Mouse (Mus musculus) 3134 (cell line): ENCODE measurements around the gene Slc4a1.
"Not testable (repeated sequence)": the region's sequence is repeated elsewhere in the genome, so short reads cannot be mapped to it uniquely, and the experiment has no call there.

Experiments used
- DNase-seq: peaks from one replicate; pipeline ENCODE4 v3.0.0-alpha.2; 2011; ENCODE audit warnings: low spot score; ENCODE audit not compliant: insufficient read length; ENCODE audit errors: extremely low read depth

Slc4a1 gene

DNA sequence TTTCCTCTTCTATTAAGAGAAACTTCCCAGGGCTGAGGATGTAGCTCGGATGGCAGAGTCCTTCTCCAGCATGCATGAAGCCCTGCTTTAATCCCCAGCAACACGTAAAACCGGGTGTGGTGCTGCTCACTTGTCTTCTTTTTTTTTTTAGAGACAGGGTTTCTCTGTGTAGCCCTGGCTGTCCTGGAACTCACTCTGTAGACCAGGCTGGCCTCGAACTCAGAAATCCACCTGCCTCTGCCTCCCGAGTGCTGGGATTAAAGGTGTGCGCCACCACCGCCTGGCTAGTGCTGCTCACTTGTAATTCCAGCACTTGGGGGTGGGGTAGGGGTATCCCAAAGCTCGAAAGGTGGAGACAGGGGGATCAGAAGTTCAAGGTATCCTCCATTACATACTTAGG is at the start of gene Slc4a1:
Gene Slc4a1 (minus strand): TSS at position 101 of the 400 bp plus-strand sequence.
- DNase-seq, result not testable (repeated sequence)

- DNase-seq, result no peak
Observed at GRCm38 (mm10) chr11:102415034-102415802, 49.2 kb upstream of the Slc4a1 start.

DNA sequence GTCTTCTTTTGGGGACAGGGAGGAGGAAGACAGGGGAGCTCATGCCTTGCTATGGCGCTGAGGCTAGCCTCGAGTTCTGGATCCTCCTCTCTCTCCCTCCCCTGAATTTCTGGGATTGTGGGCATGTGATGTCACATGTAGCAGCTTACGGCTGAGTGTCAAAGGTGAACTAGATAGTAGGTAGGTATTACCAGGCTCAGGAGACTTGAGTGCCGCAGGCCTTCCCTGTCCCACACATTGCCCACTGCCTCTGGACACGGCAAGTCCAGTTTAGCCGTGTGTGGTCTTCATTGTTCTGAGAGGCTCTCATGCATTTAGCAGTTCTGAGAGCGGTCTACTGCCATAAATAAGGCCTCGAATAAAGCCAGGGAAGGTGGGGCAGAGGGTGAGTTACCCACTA is 47.1 kb upstream of the Slc4a1 start:
- DNase-seq, result no peak

GRCm38 (mm10) chr11:102411704-102412103 is 45.7 kb upstream of the Slc4a1 start:
- DNase-seq, result peak; percentile 61

- peak; percentile 23 for DNase-seq
Observed at GRCm38 (mm10) chr11:102411061-102411460, 45.1 kb upstream of the Slc4a1 start.

DNA sequence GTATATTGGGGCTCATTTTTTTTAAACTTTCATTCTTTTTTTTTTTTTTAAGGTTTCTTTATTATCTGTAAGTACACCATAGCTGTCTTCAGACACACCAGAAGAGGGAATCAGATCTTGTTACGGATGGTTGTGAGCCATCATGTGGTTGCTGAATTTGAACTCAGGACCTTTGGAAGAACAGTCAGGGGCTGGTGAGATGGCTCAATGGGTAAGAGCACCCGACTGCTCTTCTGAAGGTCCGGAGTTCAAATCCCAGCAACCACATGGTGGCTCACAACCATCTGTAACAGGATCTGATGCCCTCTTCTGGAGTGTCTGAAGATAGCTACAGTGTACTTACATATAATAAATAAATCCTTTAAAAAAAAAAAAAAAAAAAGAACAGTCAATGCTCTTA is 44.3 kb upstream of the Slc4a1 start:
- peak; percentile 24 for DNase-seq

GRCm38 (mm10) chr11:102409795-102410330 is 43.9 kb upstream of the Slc4a1 start:
- no peak for DNase-seq

GRCm38 (mm10) chr11:102408888-102409794 is 43.1 kb upstream of the Slc4a1 start:
- DNase-seq, result peak; percentile 53

GRCm38 (mm10) chr11:102408344-102408876 is 42.4 kb upstream of the Slc4a1 start:
- peak; percentile 98 for DNase-seq

DNA sequence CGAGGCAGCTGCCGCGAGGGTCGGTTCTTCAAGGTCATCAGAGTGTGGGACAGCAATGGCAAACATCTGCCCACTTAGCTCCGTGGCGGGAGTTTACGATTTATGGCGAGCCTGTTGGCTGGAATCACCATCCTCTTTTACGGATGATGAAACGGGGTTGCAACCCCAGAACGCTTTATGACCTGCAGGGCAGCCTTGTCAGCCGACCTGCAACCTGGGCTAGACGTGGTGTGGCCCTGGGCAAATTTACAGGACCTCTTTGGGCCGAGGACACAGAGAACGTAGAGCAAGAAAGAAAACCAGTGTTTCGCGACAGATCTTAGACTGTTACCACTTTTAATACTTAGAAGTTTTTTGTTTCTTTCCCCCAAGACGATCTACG is 41.8 kb upstream of the Slc4a1 start, which contains the start of gene Slc25a39:
Gene Slc25a39 (minus strand): TSS at position 113 of the 382 bp plus-strand sequence.
- DNase-seq, result no peak

GRCm38 (mm10) chr11:102406900-102407833 is 41.2 kb upstream of the Slc4a1 start:
- DNase-seq, result peak; percentile 95

DNA sequence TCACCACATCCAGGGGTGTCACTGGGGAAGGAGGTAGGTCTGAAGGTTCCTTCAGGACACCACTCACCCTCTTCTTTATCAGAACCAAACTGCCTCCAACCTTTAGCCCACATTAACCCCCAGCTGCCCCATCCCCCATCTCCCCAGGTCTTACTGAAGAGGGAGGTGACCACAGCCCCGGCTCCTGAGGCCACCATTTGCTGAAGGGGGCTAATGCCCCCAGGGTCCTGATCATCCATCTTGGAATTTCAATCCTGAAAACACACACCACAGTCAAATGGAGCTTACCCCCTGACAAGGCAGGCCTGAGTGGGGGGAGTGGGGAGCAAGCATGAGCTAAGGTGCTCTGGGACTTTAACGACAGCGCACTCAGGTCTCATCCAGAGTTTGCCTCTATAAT is 40.4 kb upstream of the Slc4a1 start:
- no peak for DNase-seq

DNA sequence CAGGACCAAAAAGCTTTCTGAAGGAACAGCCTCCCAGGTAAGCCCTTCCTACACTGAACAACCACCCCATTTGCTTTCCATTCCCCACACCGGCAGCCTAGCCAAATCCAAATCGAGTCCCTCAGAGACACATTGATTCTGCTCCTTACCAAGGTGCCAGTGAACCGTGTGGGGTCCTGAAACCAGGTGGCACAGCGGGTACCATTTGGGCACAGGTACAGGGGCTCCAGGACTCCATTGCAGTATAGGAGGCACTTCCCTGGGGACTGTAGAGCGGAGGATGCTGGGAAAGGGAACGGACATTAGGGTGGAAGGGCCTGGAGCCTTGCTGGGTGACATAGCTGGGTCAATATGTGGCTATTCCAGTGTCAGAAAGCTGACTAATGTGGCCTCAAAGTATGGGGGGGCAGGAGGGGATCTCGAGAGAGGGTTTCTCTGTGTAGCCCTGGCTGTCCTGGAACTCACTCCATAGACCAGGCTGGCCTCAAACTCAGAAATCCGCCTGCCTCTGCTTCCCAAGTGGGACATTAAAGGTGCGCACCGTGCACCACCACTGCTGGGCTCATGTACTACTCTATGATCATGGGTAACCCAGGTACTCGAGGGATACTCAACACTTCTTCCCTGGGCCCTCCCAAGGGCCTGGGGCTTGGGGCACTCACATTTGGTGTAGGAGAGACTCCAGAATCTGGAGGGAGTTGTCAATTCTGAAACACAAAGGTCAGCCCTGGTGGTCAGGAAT is 39.7 kb upstream of the Slc4a1 start:
- no peak for DNase-seq

- DNase-seq, result no peak
Observed at GRCm38 (mm10) chr11:102404161-102405010, 38.4 kb upstream of the Slc4a1 start.

- no peak for DNase-seq
Observed at GRCm38 (mm10) chr11:102403657-102404056, 37.7 kb upstream of the Slc4a1 start.

- DNase-seq, result peak; percentile 21
Observed at GRCm38 (mm10) chr11:102401898-102402500, 36.0 kb upstream of the Slc4a1 start.

DNA sequence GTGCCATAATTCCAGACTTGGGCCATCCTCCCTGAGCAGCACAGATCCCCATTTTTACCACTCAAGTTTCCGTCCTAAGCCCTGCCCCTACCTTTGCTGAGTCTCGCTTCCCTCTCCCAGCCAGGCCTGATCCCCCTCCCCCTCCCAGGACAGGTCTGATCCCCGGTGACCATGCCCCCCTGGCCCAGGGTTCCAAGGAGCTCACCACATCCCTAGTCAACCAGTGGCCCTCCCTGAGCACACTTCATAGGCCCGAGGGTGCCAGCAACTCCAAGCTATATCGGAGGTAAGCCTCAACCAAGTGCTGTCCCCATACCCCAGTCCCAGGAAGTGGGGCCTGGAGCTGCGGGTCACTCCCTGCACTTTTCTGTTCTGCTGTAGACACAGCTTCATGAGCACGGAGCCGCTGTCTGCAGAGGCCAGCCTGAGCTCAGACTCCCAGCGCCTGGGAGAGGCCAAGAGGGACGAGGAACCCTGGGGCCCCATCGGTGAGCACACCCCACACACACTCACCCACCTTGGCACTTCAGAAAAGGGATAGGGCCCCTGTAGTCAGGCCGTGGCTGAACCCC is 34.6 kb upstream of the Slc4a1 start:
- DNase-seq, result no peak
